ENCODE assay signal across 8 mouse cellular contexts in genomic region chr10:122845471-122845870, GRCm38 (mm10).
DNase-seq lines count a peak whose midpoint lies in the region; ATAC-seq and TF ChIP-seq lines count a peak whose summit lies in the region.

No protein-coding gene starts in this region.

- no peaks in the 10 kb centered on the region for H3K36me3 ChIP-seq in midbrain, embryonic 13.5 days
- no peaks in the 10 kb centered on the region for H3K36me3 ChIP-seq in midbrain, embryonic 10.5 days
- H3K36me3 ChIP-seq in heart, embryonic 13.5 days, result peaks cover 4% of the 10 kb centered on the region; the same call in 1 of the 2 replicates
- no peaks in the 10 kb centered on the region for H3K36me3 ChIP-seq in intestine, embryonic 15.5 days

- H3K4me1 ChIP-seq in midbrain, embryonic 13.5 days (replicated peaks), result peaks cover 14% of the 10 kb centered on the region
- H3K4me1 ChIP-seq in midbrain, embryonic 10.5 days, result peaks cover 5% of the 10 kb centered on the region; the same call in 1 of the 2 replicates
- peaks cover 43% of the 10 kb centered on the region for H3K4me1 ChIP-seq in heart, embryonic 13.5 days
- peaks cover 10% of the 10 kb centered on the region for H3K4me1 ChIP-seq in olfactory bulb, adult 2 months (ENCODE audit: control insufficient read depth, insufficient read depth, low read length)
- H3K4me1 ChIP-seq in intestine, embryonic 15.5 days (replicated peaks), result peaks cover 5% of the 10 kb centered on the region; the same call in 1 of the 2 replicates

- H3K27ac ChIP-seq in midbrain, embryonic 13.5 days, result 0 out of 2 replicates have a peak overlapping the region, but pooled peaks have one; percentile 15
- H3K27ac ChIP-seq in midbrain, embryonic 10.5 days (replicated peaks), result no peak overlapping the region
- H3K27ac ChIP-seq in heart, embryonic 13.5 days (replicated peaks), result peak overlapping the region; percentile 80
- peak overlapping the region; percentile 46 for H3K27ac ChIP-seq in olfactory bulb, adult 2 months (ENCODE audit: insufficient read depth, low read depth, low read length)
- no peak overlapping the region for H3K27ac ChIP-seq in intestine, embryonic 15.5 days

- no peak overlapping the region for H3K4me3 ChIP-seq in midbrain, embryonic 13.5 days (replicated peaks)
- H3K4me3 ChIP-seq in midbrain, embryonic 10.5 days, result no peak overlapping the region
- H3K4me3 ChIP-seq in heart, embryonic 13.5 days, result no peak overlapping the region
- H3K4me3 ChIP-seq in olfactory bulb, adult 2 months (ENCODE audit: insufficient read depth, low read depth, low read length), result no peak overlapping the region
- no peak overlapping the region for H3K4me3 ChIP-seq in intestine, embryonic 15.5 days (replicated peaks)

- H3K27me3 ChIP-seq in midbrain, embryonic 13.5 days, result no peaks in the 10 kb centered on the region
- H3K27me3 ChIP-seq in midbrain, embryonic 10.5 days (ENCODE audit: low read depth, poor library complexity, severe bottlenecking), result no peaks in the 10 kb centered on the region
- no peaks in the 10 kb centered on the region for H3K27me3 ChIP-seq in heart, embryonic 13.5 days (replicated peaks)
- H3K27me3 ChIP-seq in intestine, embryonic 15.5 days (replicated peaks), result no peaks in the 10 kb centered on the region

- 0 out of 2 replicates have a peak, but pooled peaks cover 2% of the 10 kb centered on the region for H3K9me3 ChIP-seq in midbrain, embryonic 13.5 days
- no peaks in the 10 kb centered on the region; the same call in 1 of the 2 replicates for H3K9me3 ChIP-seq in midbrain, embryonic 10.5 days (replicated peaks)
- H3K9me3 ChIP-seq in heart, embryonic 13.5 days, result 0 out of 2 replicates have a peak, but pooled peaks cover 5% of the 10 kb centered on the region
- no peaks in the 10 kb centered on the region for H3K9me3 ChIP-seq in intestine, embryonic 15.5 days

- TF ChIP-seq CTCF in olfactory bulb, adult 2 months (IDR thresholded peaks at IDR 0.05; ENCODE audit: insufficient read depth, low read depth, low read length), result no peak

- 53% methylated on average over 7 of the region's 7 CpGs for WGBS in midbrain, embryonic 13.5 days
- 84% methylated on average over 7 of the region's 7 CpGs for WGBS in midbrain, embryonic 10.5 days
- WGBS in heart, embryonic 13.5 days, result 40% methylated on average over 7 of the region's 7 CpGs
- 24% methylated on average over 7 of the region's 7 CpGs for WGBS in olfactory bulb, adult 2 months
- WGBS in intestine, embryonic 15.5 days, result 52% methylated on average over 7 of the region's 7 CpGs

- ATAC-seq in midbrain, embryonic 13.5 days, result no peak
- no peak for ATAC-seq in heart, embryonic 13.5 days (ENCODE audit: extremely low read depth, insufficient number of reproducible peaks, low FRiP score, low TSS enrichment)
- ATAC-seq in intestine, embryonic 15.5 days, result no peak

- no peak for DNase-seq in midbrain, embryonic 10.5 days (ENCODE audit: low spot score)
- peak; percentile 79 for DNase-seq in cerebellum, postnatal 14 days
- DNase-seq in spleen, postnatal 36 days (ENCODE audit: low spot score in 2 of 2), result no peak
- DNase-seq in ovary, postnatal 10 days (ENCODE audit: low spot score), result no peak

- no peak overlapping the region for H3K9ac ChIP-seq in midbrain, embryonic 13.5 days (replicated peaks)
- 0 out of 2 replicates have a peak overlapping the region, but pooled peaks have one; percentile 12 for H3K9ac ChIP-seq in heart, embryonic 13.5 days
- H3K9ac ChIP-seq in intestine, embryonic 15.5 days, result no peak overlapping the region

- TF ChIP-seq POLR2A in olfactory bulb, adult 2 months (IDR thresholded peaks at IDR 0.05; ENCODE audit: insufficient read depth, low read depth, low read length), result no peak

- no peak overlapping the region for H3K4me2 ChIP-seq in midbrain, embryonic 13.5 days (replicated peaks)
- H3K4me2 ChIP-seq in heart, embryonic 13.5 days, result peak overlapping the region; percentile 37
- no peak overlapping the region for H3K4me2 ChIP-seq in intestine, embryonic 15.5 days (replicated peaks)

Comparison
In these comparisons a context has a peak if more than half of its experiments do, and no peak if none do; other contexts are left out.
1. H3K27ac ChIP-seq: peak in midbrain, embryonic 13.5 days (single experiment), heart, embryonic 13.5 days (single experiment) and olfactory bulb, adult 2 months (single experiment); none in midbrain, embryonic 10.5 days (single experiment) and intestine, embryonic 15.5 days (single experiment).
2. DNase-seq: peak in cerebellum, postnatal 14 days (2 of 2); none in midbrain, embryonic 10.5 days (single experiment), spleen, postnatal 36 days (0 of 2) and ovary, postnatal 10 days (single experiment).